Mouse (Mus musculus): ENCODE data around the gene Ankrd60.

GRCm38 (mm10) chr2:173528493-173528892 is 49.7 kb downstream of the Ankrd60 start:
- TF ChIP-seq CTCF (IDR thresholded peaks at IDR 0.05; ENCODE audit: low read depth, low read length), result no peak
- TF ChIP-seq POLR2A (IDR thresholded peaks at IDR 0.05; ENCODE audit: borderline replicate concordance, low read depth, low read length), result no peak
